Mouse (Mus musculus) E14TG2a.4 (cell line): ENCODE measurements at regions not wholly inside any gene's neighbourhood (a gene's known extent, or its start where the extent isn't known, plus 50 kb on each side); places are given as distances from the start of the nearest gene placed in this dataset.

ENCODE experiments used
- CTCF ChIP-seq: conservative IDR thresholded peaks from 2 replicates; pipeline ENCODE4 v1.5.1; 2014; ENCODE audit warnings: low read length
- NANOG ChIP-seq: IDR thresholded peaks from 2 replicates; pipeline ENCODE4 v1.6.1; 2014; ENCODE audit warnings: borderline replicate concordance, low read length, mixed read lengths

DNA sequence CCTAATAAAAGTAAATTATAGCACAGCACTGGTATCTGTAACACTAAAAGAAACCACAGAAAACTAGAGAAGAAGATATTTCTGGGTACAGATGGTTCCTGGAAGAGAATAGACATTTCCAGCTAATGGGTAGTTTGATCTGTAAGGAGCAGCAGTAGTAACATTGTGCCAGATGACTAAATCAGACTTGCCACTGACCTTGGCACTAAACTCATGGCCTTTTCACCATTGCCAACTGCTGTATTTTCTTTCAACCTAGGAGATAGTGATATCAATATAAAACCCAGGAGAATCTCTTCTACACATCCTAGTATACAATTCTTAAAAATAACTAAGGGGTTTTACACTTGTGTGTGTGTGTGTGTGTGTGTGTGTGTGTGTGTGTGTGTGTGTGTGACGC, 170.8 kb downstream of the Kcnj2 start:
- TF ChIP-seq CTCF: no peak
- no peak for TF ChIP-seq NANOG
